Mouse (Mus musculus) left cerebral cortex, adult 11 months (tissue): ENCODE measurements at regions not wholly inside any gene's neighbourhood (a gene's known extent, or its start where the extent isn't known, plus 50 kb on each side); places are given as distances from the start of the nearest gene placed in this dataset.
"Not testable (repeated sequence)": the region's sequence is repeated elsewhere in the genome, so short reads cannot be mapped to it uniquely, and the experiment has no call there.

Experiments used
- DNase-seq: peaks from one replicate; pipeline ENCODE4 v3.0.0; 2022; ENCODE audit warnings: low spot score

DNA sequence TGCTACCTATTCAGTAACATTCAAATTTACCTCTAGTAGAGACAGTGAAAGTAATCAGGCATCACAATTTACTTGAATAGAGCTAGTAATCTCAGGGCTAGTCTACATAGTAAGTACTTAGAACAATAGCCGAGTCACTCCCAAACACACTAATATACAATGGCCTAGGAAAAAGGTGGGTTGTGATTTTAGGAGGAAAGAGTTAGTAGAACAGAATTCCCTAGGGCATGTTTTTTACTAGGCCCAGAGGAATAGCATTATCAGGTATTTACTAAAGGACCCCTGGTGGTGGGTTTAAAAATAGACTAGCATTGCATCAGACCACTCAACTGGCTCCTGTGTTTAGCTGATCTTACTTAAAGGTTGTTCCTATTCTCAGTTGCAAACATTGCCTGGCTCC lies 535.8 kb downstream of the Mat2b start:
- DNase-seq, result not testable (repeated sequence)

DNA sequence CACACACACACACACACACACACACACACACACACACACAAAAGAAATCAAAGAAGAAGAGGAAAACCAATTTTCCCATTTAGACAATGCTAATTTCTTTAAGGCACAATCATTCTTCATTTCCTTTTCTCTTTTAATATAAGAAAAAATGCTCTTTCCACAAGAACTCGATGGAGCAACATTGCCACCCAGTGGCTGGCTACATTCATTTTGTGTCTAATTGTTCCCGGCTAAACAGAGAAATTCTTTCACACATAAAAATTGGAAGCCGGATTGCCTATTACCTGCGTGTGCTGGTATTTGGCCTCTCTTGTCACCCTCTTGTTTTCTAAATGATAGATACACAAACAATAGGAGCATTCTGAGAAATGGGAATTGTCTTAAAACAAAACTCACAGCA lies 545.7 kb downstream of the Mat2b start:
- peak; percentile 4 for DNase-seq

- no peak for DNase-seq
These were observed 557.2 kb downstream of the Mat2b start for GRCm38 (mm10) chr11:40137803-40138202.

- DNase-seq, result no peak
These were observed 592.4 kb downstream of the Mat2b start for GRCm38 (mm10) chr11:40102613-40103012.

- DNase-seq, result no peak
These were observed 620.7 kb downstream of the Mat2b start for GRCm38 (mm10) chr11:40074317-40074716.

DNA sequence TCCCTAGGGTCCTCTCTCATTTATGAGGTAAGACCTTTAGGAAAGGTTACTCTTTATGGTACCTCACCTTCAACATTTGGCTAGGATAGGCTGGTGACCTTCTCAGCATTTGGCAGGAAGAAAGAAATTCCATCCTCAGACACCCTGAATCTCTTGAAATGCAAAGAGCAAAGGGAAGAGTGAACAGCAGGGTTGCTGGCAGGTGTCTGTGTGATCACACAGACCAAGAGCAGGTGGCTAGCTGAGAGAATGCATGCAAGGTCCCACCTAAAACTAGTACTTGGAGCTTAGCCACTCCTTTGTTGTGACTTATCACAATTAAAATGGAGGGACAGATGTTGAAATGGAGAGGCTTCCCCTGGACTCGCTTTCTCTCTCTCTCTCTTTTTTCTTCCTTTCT lies 644.5 kb downstream of the Mat2b start:
- no peak for DNase-seq

DNA sequence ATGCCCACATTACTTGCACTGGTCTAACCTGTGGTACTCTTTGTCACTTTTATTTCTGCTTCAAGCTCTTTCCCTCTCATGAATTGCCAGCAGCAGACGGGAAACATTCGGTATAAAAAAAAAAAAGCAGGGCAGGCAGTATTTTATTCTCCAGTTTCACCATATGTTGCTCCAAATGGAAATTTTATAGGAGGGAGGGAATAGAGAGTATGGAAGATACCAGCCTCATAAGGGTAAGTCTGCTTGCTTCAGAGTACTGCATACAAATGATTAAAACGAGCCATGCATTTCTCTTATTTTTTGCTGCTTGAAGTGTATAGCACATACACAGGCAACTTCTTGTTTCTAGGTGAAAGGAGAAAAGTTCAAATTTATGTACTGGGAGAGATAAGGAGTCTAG lies 667.5 kb downstream of the Mat2b start:
- DNase-seq, result no peak

GRCm38 (mm10) chr11:39999483-39999882 lies 695.5 kb downstream of the Mat2b start:
- DNase-seq, result no peak

GRCm38 (mm10) chr11:39998612-39999011 lies 696.4 kb downstream of the Mat2b start:
- DNase-seq, result no peak

- DNase-seq, result no peak
These were observed 722.4 kb downstream of the Mat2b start for GRCm38 (mm10) chr11:39972585-39972984.

- no peak for DNase-seq
These were observed 731.3 kb downstream of the Mat2b start for GRCm38 (mm10) chr11:39963705-39964104.

DNA sequence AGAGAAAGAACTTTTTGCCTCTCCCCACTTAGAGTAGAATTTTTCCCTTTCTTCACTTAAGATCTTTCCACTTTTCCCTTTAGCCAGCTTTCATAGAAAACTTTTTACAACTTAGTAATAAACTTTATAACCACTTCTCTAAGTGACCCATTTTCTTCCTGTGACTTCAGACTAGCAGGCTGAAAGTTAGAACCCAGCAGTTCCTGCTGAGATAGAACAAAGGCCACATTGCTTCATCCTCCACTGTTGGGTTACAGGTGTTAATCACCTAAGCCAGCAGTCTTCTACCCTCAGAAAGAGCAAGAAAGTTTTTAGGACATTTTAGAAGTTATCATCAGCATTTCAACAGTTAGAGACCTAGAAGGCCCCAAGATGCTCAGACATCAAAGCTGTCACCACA lies 740.6 kb downstream of the Mat2b start:
- no peak for DNase-seq

DNA sequence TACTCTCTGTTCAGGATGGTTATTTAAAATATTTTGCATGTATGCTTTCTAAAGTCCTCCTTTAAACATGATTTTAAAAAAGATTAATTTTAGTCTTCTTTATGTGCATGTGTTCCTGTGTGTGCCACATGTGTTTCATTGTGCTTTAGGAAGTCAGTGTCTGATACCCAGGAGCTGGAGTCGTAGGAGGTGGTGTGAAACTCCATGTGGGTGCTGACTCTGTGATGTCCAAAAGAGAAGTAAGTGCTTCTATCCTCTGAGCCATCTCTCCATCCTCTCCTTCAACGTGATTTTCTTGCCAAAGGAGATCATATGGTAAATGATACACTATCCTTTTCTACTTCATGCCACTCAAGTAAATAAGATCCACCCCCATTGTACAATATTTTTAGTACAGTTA lies 750.8 kb downstream of the Mat2b start:
- DNase-seq, result peak; percentile 3

DNA sequence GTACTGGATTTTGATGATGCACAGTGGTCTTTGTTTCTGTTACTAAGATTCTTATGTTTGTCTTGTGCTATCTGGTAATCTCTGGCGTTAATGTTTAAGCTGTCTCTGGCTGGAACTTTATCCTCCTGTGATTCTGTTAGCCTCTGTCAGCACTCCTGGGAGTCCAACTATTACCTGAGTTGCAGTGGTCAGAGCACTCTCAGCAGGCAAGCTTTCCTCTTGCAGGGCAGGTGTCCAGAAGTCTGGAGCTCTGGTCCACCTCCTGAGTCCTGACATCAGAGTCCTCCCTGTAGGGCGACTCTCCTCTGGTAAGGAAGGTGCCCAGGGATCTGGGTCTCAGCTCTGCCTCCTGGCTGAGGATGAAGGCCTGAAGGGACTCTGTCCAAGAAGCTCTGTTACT lies 760.8 kb downstream of the Mat2b start:
- no peak for DNase-seq

GRCm38 (mm10) chr11:39923977-39924527 lies 771.0 kb downstream of the Mat2b start:
- DNase-seq, result no peak

GRCm38 (mm10) chr11:39917716-39918347 lies 777.2 kb downstream of the Mat2b start:
- DNase-seq, result no peak

DNA sequence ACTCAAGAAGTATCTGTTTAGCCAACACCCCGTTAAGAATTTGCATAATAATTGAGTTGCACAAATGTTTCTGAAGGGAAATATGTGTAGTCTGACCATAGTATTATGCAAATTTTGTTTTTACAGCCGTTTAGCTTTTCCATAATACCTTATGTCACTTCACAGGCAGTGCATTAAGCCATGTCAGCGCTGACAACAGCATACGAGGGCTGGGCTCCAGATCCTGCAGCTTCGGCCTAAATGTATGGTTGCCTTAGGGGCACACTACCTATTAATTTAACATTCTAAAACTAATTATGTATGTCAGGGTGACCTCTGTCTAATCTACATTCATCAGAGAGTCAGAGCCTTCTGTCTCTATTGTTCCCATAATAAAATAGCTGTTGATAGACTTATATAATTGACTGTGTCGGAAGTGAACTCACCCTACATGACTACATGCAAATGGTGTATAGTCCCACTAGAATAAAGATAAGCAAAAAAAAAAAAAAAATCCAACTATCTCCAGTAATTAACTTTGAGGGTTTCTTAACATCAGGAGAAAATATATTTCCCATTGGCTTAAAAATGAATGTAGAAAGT lies 795.3 kb downstream of the Mat2b start:
- DNase-seq, result no peak

DNA sequence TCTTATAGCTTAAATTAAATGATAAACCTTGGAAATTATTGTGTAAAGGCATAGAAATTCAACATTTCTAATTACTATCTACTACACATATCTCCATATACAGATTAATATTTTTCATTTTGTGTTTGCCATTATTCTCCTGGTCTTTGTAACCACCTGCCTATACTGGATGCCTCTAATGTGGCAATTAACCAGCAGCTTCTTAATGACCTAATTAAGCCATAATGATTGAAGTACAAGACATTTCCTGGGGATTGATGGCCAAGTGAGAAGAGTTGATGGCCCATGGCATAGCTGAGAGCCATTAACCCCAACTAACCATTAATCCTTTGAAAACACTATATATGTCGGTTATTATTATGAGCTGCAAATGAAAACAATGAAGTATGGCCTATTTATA lies 811.7 kb downstream of the Mat2b start:
- no peak for DNase-seq

DNA sequence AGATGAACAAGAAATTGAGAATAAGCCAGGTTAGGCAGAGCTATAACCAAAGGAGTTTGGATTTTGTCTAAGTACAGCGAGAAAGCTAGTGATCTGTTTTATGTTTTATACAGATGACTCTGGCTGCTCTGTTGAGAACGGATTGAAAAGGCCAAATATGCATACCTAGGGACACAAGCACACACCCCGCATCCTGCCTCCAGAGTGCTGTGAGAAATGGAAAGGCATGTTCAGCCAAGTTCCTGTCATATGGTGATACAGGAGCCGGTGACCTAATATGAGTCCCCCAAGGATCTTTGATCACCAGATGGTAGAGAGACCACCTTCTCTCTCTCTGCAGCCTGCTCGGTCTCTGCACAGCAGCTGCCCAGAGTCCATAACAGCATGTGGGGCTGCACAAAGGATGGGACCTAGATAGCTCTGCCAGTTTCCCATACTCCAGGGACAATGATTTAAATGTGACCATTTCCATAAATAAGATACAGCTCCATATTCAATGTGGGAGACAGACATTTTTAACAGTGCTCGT lies 826.5 kb downstream of the Mat2b start:
- no peak for DNase-seq
